Mouse (Mus musculus): ENCODE data around the gene Trp73.

- TF ChIP-seq CTCF (IDR thresholded peaks at IDR 0.05; ENCODE audit: low read depth, low read length), result no peak
- no peak for TF ChIP-seq GATA1 (IDR thresholded peaks at IDR 0.05; ENCODE audit: borderline replicate concordance, low read length)
- TF ChIP-seq TAL1 (conservative IDR thresholded peaks at IDR 0.05; ENCODE audit: low read depth, low read length), result no peak
- TF ChIP-seq POLR2AphosphoS5 (IDR thresholded peaks at IDR 0.05; ENCODE audit: insufficient replicate concordance, low read depth, low read length), result no peak
Measured at GRCm38 (mm10) chr4:154006264-154006663, 133.7 kb downstream of the Trp73 start.
